Mouse (Mus musculus) embryonic fibroblast, embryonic 13.5 days (primary cell): ENCODE measurements around the gene Rasgrp3.

Experiments
- CTCF ChIP-seq: IDR thresholded peaks from 2 replicates; pipeline ENCODE4 v1.5.1; 2011; ENCODE audit warnings: mild to moderate bottlenecking, control low read depth, low read length, moderate library complexity, borderline replicate concordance; ENCODE audit not compliant: insufficient read depth
- POLR2A ChIP-seq: IDR thresholded peaks from 2 replicates; pipeline ENCODE4 v1.6.1; 2011; ENCODE audit warnings: low read depth, mild to moderate bottlenecking, control low read depth, low read length, moderate library complexity

DNA sequence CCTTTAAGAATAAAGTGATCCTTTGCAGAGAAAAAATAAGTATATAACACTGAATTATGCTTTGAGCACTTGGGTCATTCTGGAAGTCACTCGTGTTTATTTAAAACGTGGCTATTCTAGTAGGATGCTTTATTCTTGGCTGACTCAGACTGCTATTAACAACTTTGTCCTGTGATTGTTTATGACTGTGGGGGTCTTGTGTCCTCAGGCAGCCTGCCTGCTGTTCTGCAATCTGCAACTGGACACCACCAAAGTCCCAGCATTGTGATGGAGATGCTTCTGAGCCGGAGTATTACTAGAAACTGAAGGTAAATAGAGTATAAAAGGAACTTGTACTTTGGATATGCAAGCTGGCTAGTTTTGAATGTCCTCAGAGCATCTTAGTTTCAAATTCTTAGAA lies 121.3 kb downstream of the Rasgrp3 start:
- TF ChIP-seq POLR2A (no peak), CTCF (no peak)
